Mouse (Mus musculus): ENCODE measurements around the gene Fmo4. TPM values are rescaled to one million over a fixed set of nuclear protein-coding genes. Genes with fewer than 3 reads are reported as not detected.
"Not testable (repeated sequence)": the region's sequence is repeated elsewhere in the genome, so short reads cannot be mapped to it uniquely, and the experiment has no call there.

The Fmo4 gene
- polyA plus RNA-seq, 1 experiment from 2014 or later = 1.5 TPM

- no peak for ATAC-seq (ENCODE audit: borderline replicate concordance, extremely low read depth, low FRiP score, low TSS enrichment)
- no peak overlapping the region for H3K27ac ChIP-seq
- no peak overlapping the region for H3K4me2 ChIP-seq
- H3K27me3 ChIP-seq = no peaks in the 10 kb centered on the region
- no peaks in the 10 kb centered on the region for H3K36me3 ChIP-seq
- no peak overlapping the region for H3K9ac ChIP-seq
- H3K4me3 ChIP-seq = no peak overlapping the region
- no peaks in the 10 kb centered on the region for H3K9me3 ChIP-seq
- WGBS = 90% methylated on average over 4 of the region's 4 CpGs
- H3K4me1 ChIP-seq = no peaks in the 10 kb centered on the region
Observed at GRCm38 (mm10) chr1:162785222-162785621, 28.6 kb downstream of the Fmo4 start.

- H3K9me3 ChIP-seq = no peaks in the 10 kb centered on the region
- H3K27ac ChIP-seq = no peak overlapping the region
- no peak overlapping the region for H3K9ac ChIP-seq
- H3K36me3 ChIP-seq = no peaks in the 10 kb centered on the region
- WGBS = 81% methylated on average over 7 of the region's 7 CpGs
- no peaks in the 10 kb centered on the region for H3K27me3 ChIP-seq
- H3K4me2 ChIP-seq = no peak overlapping the region
- no peak for ATAC-seq (ENCODE audit: borderline replicate concordance, extremely low read depth, low FRiP score, low TSS enrichment)
- H3K4me1 ChIP-seq = no peaks in the 10 kb centered on the region
- no peak overlapping the region for H3K4me3 ChIP-seq
Observed at GRCm38 (mm10) chr1:162783669-162784248, 30.0 kb downstream of the Fmo4 start.

- H3K4me3 ChIP-seq; H3K9me3 ChIP-seq; H3K9ac ChIP-seq; H3K27me3 ChIP-seq; H3K4me1 ChIP-seq; H3K27ac ChIP-seq; H3K4me2 ChIP-seq; H3K36me3 ChIP-seq; ATAC-seq (ENCODE audit: borderline replicate concordance, extremely low read depth, low FRiP score, low TSS enrichment): not testable (repeated sequence)
- 87% methylated on average over 2 of the region's 2 CpGs for WGBS
Observed at GRCm38 (mm10) chr1:162781035-162781434, 32.7 kb downstream of the Fmo4 start.

GRCm38 (mm10) chr1:162777943-162778538 lies 35.7 kb downstream of the Fmo4 start:
- no peaks in the 10 kb centered on the region for H3K4me1 ChIP-seq
- no peaks in the 10 kb centered on the region for H3K27me3 ChIP-seq
- ATAC-seq (ENCODE audit: borderline replicate concordance, extremely low read depth, low FRiP score, low TSS enrichment) = no peak
- no peak overlapping the region for H3K4me3 ChIP-seq
- no peaks in the 10 kb centered on the region for H3K36me3 ChIP-seq
- WGBS = 71% methylated on average over 5 of the region's 5 CpGs
- no peaks in the 10 kb centered on the region for H3K9me3 ChIP-seq
- no peak overlapping the region for H3K27ac ChIP-seq
- H3K9ac ChIP-seq = no peak overlapping the region
- H3K4me2 ChIP-seq = no peak overlapping the region

GRCm38 (mm10) chr1:162773661-162774060 lies 40.1 kb downstream of the Fmo4 start:
- Histone ChIP-seq H3K27me3 (no peaks in the 10 kb centered on the region), H3K36me3 (no peaks in the 10 kb centered on the region), H3K9ac (no peak overlapping the region), H3K4me1 (0 out of 2 replicates have a peak, but pooled peaks cover 4% of the 10 kb centered on the region), H3K27ac (no peak overlapping the region), H3K4me2 (no peak overlapping the region), H3K4me3 (no peak overlapping the region), H3K9me3 (no peaks in the 10 kb centered on the region)
- ATAC-seq (ENCODE audit: borderline replicate concordance, extremely low read depth, low FRiP score, low TSS enrichment) = no peak
- WGBS = 53% methylated on average over 4 of the region's 4 CpGs

GRCm38 (mm10) chr1:162771617-162772360 lies 42.0 kb downstream of the Fmo4 start:
- peak overlapping the region; percentile 70 for H3K27ac ChIP-seq
- H3K36me3 ChIP-seq = no peaks in the 10 kb centered on the region
- no peak overlapping the region for H3K4me3 ChIP-seq
- H3K27me3 ChIP-seq = no peaks in the 10 kb centered on the region
- peak; percentile 75 for ATAC-seq (ENCODE audit: borderline replicate concordance, extremely low read depth, low FRiP score, low TSS enrichment)
- H3K9ac ChIP-seq = no peak overlapping the region
- H3K9me3 ChIP-seq = no peaks in the 10 kb centered on the region
- no peak overlapping the region for H3K4me2 ChIP-seq
- H3K4me1 ChIP-seq = 0 out of 2 replicates have a peak, but pooled peaks cover 4% of the 10 kb centered on the region
- 44% methylated on average over 4 of the region's 4 CpGs for WGBS

GRCm38 (mm10) chr1:162752009-162752408 lies 61.8 kb downstream of the Fmo4 start:
- no peaks in the 10 kb centered on the region for H3K27me3 ChIP-seq
- H3K36me3 ChIP-seq = no peaks in the 10 kb centered on the region
- no peaks in the 10 kb centered on the region for H3K9me3 ChIP-seq
- no peaks in the 10 kb centered on the region for H3K4me1 ChIP-seq
- H3K9ac ChIP-seq = no peak overlapping the region
- no peak overlapping the region for H3K27ac ChIP-seq
- no peak overlapping the region for H3K4me3 ChIP-seq
- H3K4me2 ChIP-seq = no peak overlapping the region
- 83% methylated on average over 6 of the region's 6 CpGs for WGBS
- ATAC-seq (ENCODE audit: borderline replicate concordance, extremely low read depth, low FRiP score, low TSS enrichment) = no peak

- no peaks in the 10 kb centered on the region for H3K27me3 ChIP-seq
- H3K4me1 ChIP-seq = no peaks in the 10 kb centered on the region
- no peak for ATAC-seq (ENCODE audit: borderline replicate concordance, extremely low read depth, low FRiP score, low TSS enrichment)
- no peak overlapping the region for H3K4me3 ChIP-seq
- H3K36me3 ChIP-seq = no peaks in the 10 kb centered on the region
- no peaks in the 10 kb centered on the region for H3K9me3 ChIP-seq
- H3K27ac ChIP-seq = no peak overlapping the region
- no peak overlapping the region for H3K4me2 ChIP-seq
- WGBS = 46% methylated on average over 7 of the region's 7 CpGs
- no peak overlapping the region for H3K9ac ChIP-seq
Observed at GRCm38 (mm10) chr1:162749607-162750006, 64.2 kb downstream of the Fmo4 start.

GRCm38 (mm10) chr1:162748761-162749160 lies 65.0 kb downstream of the Fmo4 start:
- 67% methylated on average over 5 of the region's 5 CpGs for WGBS
- no peaks in the 10 kb centered on the region for H3K27me3 ChIP-seq
- H3K36me3 ChIP-seq = no peaks in the 10 kb centered on the region
- no peak overlapping the region for H3K4me3 ChIP-seq
- H3K9me3 ChIP-seq = no peaks in the 10 kb centered on the region
- H3K4me2 ChIP-seq = no peak overlapping the region
- no peak for ATAC-seq (ENCODE audit: borderline replicate concordance, extremely low read depth, low FRiP score, low TSS enrichment)
- no peaks in the 10 kb centered on the region for H3K4me1 ChIP-seq
- no peak overlapping the region for H3K9ac ChIP-seq
- no peak overlapping the region for H3K27ac ChIP-seq

Other genes starting within 250 kb of the Fmo4 start
- gene Vamp4, start 243.5 kb downstream of the Fmo4 start, polyA plus RNA-seq (2015; fragmentation: Nextera tagmentation; extraction: Ambion mirVana) = 49.7 and 53.6 TPM in 2 replicates
- not detected in 2 replicates for gene Myoc, start 174.8 kb downstream of the Fmo4 start, polyA plus RNA-seq (2015; fragmentation: Nextera tagmentation; extraction: Ambion mirVana)
- not detected in 2 replicates for gene Myocos, start 155.8 kb downstream of the Fmo4 start, polyA plus RNA-seq (2015; fragmentation: Nextera tagmentation; extraction: Ambion mirVana)
- gene Prrc2c, start 73.4 kb downstream of the Fmo4 start, polyA plus RNA-seq (2015; fragmentation: Nextera tagmentation; extraction: Ambion mirVana) = 136 and 140 TPM in 2 replicates
- 15.1 and 17.1 TPM in 2 replicates for gene Fmo1, start 52.6 kb upstream of the Fmo4 start, polyA plus RNA-seq (2015; fragmentation: Nextera tagmentation; extraction: Ambion mirVana)
- gene Fmo2, start 84.8 kb upstream of the Fmo4 start, polyA plus RNA-seq (2015; fragmentation: Nextera tagmentation; extraction: Ambion mirVana) = 13.9 and 24.7 TPM in 2 replicates
- gene Fmo6, start 123.5 kb upstream of the Fmo4 start, polyA plus RNA-seq (2015; fragmentation: Nextera tagmentation; extraction: Ambion mirVana) = not detected in 2 replicates
- gene Fmo3, start 170.6 kb upstream of the Fmo4 start, polyA plus RNA-seq (2015; fragmentation: Nextera tagmentation; extraction: Ambion mirVana) = not detected in 2 replicates